Mouse (Mus musculus) liver, postnatal 0 days (tissue): ENCODE data around the gene Sf1.
A peak's percentile ranks its signal among the peaks of the same experiment; 100 is the strongest.

Experiments used
- CTCF ChIP-seq: sonication (generic); IDR thresholded peaks from 2 replicates; pipeline ENCODE4 v1.5.1; 2016; ENCODE audit warnings: antibody characterized with exemption, low read depth
- EP300 ChIP-seq: IDR thresholded peaks from 2 replicates; pipeline ENCODE4 v1.6.1; 2016; ENCODE audit warnings: antibody characterized with exemption, low read depth, mild to moderate bottlenecking

DNA sequence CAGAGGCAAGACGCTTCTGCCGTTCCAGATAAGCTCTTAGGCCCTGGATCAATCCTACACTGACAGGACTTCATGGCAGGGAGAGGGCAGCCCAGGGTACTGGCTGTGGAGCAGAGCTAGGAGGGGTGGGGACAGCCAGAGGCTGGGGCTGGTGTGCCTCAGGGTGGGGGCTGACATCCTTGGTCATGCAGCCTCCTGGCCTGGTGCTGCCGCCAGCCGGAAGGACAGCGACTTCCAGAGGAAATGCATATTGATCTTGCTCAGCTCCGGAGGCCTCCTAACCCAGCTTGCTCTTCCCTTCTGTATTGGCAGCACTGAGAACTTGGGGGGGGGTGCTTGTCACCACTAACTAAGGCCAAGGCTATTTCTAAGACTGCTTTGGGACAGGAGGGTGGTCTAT is 52.0 kb downstream of the Sf1 start:
- TF ChIP-seq CTCF (0 out of 2 replicates have a peak, but pooled peaks have one; percentile 16), EP300 (no peak)
